Mouse (Mus musculus) skeletal muscle tissue, adult 2 months (tissue): ENCODE results near the gene Shpk.

Source experiments
- DNase-seq: peaks from one replicate; pipeline ENCODE4 v3.0.0-alpha.2; 2012; ENCODE audit warnings: low read depth, low spot score

Gene Shpk

GRCm38 (mm10) chr11:73261385-73261784, 62.1 kb downstream of the Shpk start:
- no peak for DNase-seq

GRCm38 (mm10) chr11:73267267-73267666, 68.0 kb downstream of the Shpk start, which contains the start of gene Trpv3:
Gene Trpv3, plus strand, starts transcription at chr11:73267388.
- no peak for DNase-seq
